Mouse (Mus musculus) ovary, postnatal 10 days (tissue): Measurements from ENCODE around the gene Mon1a.
A peak's percentile ranks its signal among the peaks of the same experiment; 100 is the strongest.

Source experiments
- DNase-seq: peaks from one replicate; pipeline ENCODE4 v3.0.0; 2022; ENCODE audit warnings: low spot score

The Mon1a gene

GRCm38 (mm10) chr9:107887804-107888266 is at the start of gene Mon1a:
Gene Mon1a, plus strand, starts transcription at chr9:107888151.
- peak; percentile 69 for DNase-seq

- DNase-seq, result no peak
These were observed 49.1 kb upstream of the Mon1a start for GRCm38 (mm10) chr9:107838869-107839268.

- no peak for DNase-seq
These were observed 45.2 kb upstream of the Mon1a start for GRCm38 (mm10) chr9:107842709-107843108.

- no peak for DNase-seq
These were observed 39.0 kb upstream of the Mon1a start for GRCm38 (mm10) chr9:107848922-107849321.

GRCm38 (mm10) chr9:107858343-107858742 is 29.6 kb upstream of the Mon1a start:
- DNase-seq, result no peak

- no peak for DNase-seq
These were observed 23.5 kb upstream of the Mon1a start for GRCm38 (mm10) chr9:107864493-107864892.

GRCm38 (mm10) chr9:107866081-107866480 is 21.9 kb upstream of the Mon1a start:
- no peak for DNase-seq

- DNase-seq, result peak; percentile 77
These were observed 15.4 kb upstream of the Mon1a start for GRCm38 (mm10) chr9:107872350-107873098.

GRCm38 (mm10) chr9:107873137-107873536 is 14.8 kb upstream of the Mon1a start, which contains the start of gene Rbm6:
Gene Rbm6, minus strand, starts transcription at chr9:107873237.
- no peak for DNase-seq

GRCm38 (mm10) chr9:107880411-107880810 is 7.5 kb upstream of the Mon1a start:
- DNase-seq, result no peak

- no peak for DNase-seq
These were observed 408 bp downstream of the Mon1a start for GRCm38 (mm10) chr9:107888267-107888850.

- no peak for DNase-seq
These were observed 2.3 kb downstream of the Mon1a start for GRCm38 (mm10) chr9:107890260-107890659.

- no peak for DNase-seq
These were observed 3.1 kb downstream of the Mon1a start for GRCm38 (mm10) chr9:107891023-107891422.

GRCm38 (mm10) chr9:107898563-107898962 is 10.6 kb downstream of the Mon1a start:
- DNase-seq, result no peak

GRCm38 (mm10) chr9:107899855-107900254 is 11.9 kb downstream of the Mon1a start:
- no peak for DNase-seq

- DNase-seq, result peak; percentile 58
These were observed 13.1 kb downstream of the Mon1a start for GRCm38 (mm10) chr9:107900840-107901626.

- no peak for DNase-seq
These were observed 13.6 kb downstream of the Mon1a start for GRCm38 (mm10) chr9:107901627-107901914.

- peak; percentile 79 for DNase-seq
These were observed 16.8 kb downstream of the Mon1a start for GRCm38 (mm10) chr9:107904726-107905125.

GRCm38 (mm10) chr9:107906252-107906966 is 18.5 kb downstream of the Mon1a start, which contains the start of gene Mst1r:
Gene Mst1r, plus strand, starts transcription at chr9:107906873.
- DNase-seq, result peak; percentile 72

GRCm38 (mm10) chr9:107906967-107907800 is 19.2 kb downstream of the Mon1a start:
- no peak for DNase-seq

- DNase-seq, result no peak
These were observed 19.8 kb downstream of the Mon1a start for GRCm38 (mm10) chr9:107907801-107908120.
